Mouse (Mus musculus) layer of hippocampus, adult 9-10 months (tissue): ENCODE data around the gene Npc2.

Experiments used
- DNase-seq: peaks from one replicate; pipeline ENCODE4 v3.0.0; 2022; ENCODE audit warnings: low spot score

The Npc2 gene

GRCm38 (mm10) chr12:84784604-84785381, 11.8 kb upstream of the Npc2 start:
- peak; percentile 59 for DNase-seq

- DNase-seq, result no peak
These were observed 3.3 kb upstream of the Npc2 start for GRCm38 (mm10) chr12:84776229-84776628.

GRCm38 (mm10) chr12:84774376-84774775, 1.4 kb upstream of the Npc2 start:
- no peak for DNase-seq

DNA sequence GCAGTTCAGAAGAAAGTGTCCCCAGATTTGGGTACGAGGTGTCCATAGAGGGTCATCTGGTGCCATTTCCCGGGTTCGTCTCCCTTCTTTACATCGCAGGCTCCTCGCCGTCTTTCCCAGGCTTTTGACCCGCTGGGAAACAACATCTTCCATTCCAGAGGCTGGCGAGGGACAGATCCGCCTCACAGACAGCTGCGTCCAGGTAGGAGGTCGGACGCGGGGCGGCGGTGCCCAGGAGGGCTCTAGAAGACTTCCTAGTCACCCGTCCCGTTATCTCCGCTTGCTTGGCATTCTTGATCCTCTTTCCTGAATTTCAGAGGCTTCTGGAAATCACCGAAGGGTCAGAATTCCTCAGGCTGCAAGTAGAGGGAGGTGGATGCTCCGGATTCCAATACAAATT, 524 bp upstream of the Npc2 start:
- DNase-seq, result no peak

GRCm38 (mm10) chr12:84771981-84772520, 901 bp downstream of the Npc2 start:
- no peak for DNase-seq

- DNase-seq, result no peak
These were observed 3.3 kb downstream of the Npc2 start for GRCm38 (mm10) chr12:84769624-84770023.

GRCm38 (mm10) chr12:84767510-84767909, 5.4 kb downstream of the Npc2 start:
- DNase-seq, result no peak

GRCm38 (mm10) chr12:84766113-84766735, 6.7 kb downstream of the Npc2 start:
- DNase-seq, result no peak

GRCm38 (mm10) chr12:84765506-84765905, 7.4 kb downstream of the Npc2 start:
- no peak for DNase-seq

DNA sequence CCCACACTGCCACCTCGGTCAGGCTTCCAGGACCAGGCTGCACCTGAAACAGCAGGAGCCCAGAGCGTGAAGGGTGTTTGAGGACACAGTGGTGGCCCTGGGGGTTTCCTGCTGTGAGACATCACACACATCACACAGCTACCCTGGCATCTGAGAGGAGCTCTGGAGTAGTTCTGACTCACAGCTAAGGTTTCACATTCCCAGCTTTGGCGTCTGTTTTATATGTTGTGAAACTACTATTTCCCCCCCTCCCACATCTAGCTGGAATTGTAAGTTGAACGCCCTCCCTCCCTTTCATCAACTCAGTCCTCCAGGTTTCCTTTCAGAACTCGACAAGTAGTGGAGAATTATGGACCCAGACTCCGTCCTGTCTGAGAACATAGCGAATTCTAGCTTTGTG, 8.2 kb downstream of the Npc2 start:
- DNase-seq, result no peak

GRCm38 (mm10) chr12:84763577-84764218, 9.3 kb downstream of the Npc2 start:
- no peak for DNase-seq

GRCm38 (mm10) chr12:84762532-84762931, 10.4 kb downstream of the Npc2 start:
- no peak for DNase-seq

- DNase-seq, result no peak
These were observed 13.9 kb downstream of the Npc2 start for GRCm38 (mm10) chr12:84759063-84759462.

DNA sequence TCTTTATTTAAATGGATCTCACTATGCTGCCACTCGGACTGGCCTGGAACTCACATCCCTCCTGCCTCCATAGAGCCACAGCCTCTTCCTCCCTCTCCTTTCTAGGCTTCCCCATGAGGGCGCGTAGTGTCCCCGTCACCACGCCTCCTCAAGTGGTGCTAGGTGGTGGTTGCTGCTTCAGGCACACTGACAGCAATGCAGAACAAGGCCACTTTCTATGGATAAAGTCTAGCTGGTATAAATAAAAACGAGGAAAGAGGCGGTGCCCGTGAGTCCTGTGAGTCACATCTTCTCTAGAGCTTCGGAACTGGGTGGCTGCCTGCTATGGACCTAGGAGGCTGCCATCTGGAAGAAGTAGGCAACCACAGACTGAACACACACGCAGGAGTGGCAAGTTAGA, 16.9 kb downstream of the Npc2 start:
- no peak for DNase-seq

DNA sequence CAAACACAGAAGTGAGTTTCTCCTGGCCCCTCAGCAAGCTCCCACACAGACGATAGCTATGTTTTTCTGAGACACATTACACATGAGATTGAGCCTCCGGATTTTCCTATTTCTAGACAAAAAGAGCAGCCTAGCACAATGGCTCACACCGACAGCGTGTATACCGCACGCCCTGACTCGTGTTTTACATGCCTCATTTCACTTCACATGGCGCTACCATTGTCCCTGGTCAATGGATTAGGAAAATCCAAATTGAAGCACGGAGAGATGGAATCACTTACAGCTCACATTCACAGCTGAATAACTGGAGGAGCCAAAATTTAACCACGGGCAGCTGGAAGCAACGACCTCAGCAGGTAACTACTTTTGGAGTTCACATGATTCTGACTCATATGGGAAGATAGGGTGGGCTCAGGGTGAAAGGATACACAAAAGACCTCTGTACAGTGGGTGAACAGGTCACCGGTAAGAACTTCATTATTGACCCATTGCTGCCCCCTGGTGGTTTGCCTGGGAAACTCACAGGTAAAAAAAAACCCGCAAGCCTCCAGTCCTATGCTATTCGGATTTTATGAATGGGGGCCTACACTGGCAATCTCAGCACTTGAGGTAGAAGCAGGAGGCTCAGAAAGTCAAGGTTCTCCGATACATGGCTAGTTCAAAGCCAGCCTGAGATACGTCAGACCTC, 17.8 kb downstream of the Npc2 start:
- no peak for DNase-seq

- no peak for DNase-seq
These were observed 20.6 kb downstream of the Npc2 start for GRCm38 (mm10) chr12:84752131-84752977.

DNA sequence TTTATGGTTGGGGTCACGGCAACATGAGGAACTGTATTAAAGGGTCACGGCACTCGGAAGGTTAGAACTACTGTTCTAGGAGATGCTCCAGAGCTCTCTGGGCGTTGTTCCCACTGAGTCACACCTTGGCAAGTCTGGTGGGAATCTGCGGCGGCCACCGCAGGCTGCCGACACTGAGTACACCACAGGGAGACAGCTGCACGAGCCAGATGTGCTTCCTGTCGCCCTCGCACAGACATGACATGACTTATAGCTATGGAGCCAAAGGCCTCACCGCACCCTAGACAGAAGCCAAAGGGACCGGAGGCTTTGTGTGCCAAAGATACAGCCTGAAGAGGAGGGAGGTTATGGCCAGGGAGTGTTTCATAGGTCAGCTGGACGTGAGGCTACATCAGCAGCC, 22.3 kb downstream of the Npc2 start:
- no peak for DNase-seq

- no peak for DNase-seq
These were observed 24.8 kb downstream of the Npc2 start for GRCm38 (mm10) chr12:84748134-84748533.

- DNase-seq, result no peak
These were observed 27.3 kb downstream of the Npc2 start for GRCm38 (mm10) chr12:84745700-84746099.

DNA sequence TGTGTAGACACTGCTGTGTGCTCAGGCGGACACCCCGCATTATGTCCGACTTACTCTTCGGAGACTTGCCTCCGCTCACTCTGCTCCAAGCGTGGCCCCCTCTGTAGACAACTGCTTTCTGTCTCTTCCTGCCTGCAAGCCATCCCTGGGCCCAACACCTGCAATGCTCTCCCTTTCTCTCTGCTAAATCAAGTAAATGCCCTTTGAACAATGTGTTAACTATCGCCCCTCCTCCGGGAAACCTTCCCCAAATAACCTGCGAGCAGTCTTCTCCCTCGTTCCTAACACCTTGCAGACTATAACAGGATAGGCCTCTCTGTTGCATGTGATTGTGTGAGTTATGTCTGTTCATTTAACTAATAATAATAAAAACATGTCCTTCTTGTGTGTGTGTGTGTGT, 29.5 kb downstream of the Npc2 start:
- no peak for DNase-seq

DNA sequence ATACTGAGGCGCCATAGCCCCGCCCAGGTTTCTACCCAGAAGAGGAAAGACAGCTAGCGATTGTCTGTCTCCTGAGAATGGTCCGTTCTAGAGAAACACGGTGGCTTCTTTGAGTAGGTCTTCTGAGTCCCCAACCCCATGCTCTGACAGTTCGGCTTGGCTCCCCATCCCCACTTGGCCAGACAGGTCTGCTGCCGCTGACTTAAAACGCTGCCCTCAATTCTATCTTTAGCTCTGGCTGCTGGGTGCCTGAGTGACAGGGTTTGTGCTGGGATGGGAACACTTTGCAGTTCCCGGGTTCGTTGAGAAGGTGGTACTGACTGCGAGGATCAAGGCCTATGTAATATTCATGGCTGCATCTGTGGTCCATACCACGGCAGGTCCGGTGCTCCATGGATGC, 39.6 kb downstream of the Npc2 start:
- no peak for DNase-seq

- DNase-seq, result no peak
These were observed 44.5 kb downstream of the Npc2 start for GRCm38 (mm10) chr12:84728421-84728820.
